Mouse (Mus musculus): Measurements from ENCODE around the gene Sipa1l1.

The Sipa1l1 gene

DNA sequence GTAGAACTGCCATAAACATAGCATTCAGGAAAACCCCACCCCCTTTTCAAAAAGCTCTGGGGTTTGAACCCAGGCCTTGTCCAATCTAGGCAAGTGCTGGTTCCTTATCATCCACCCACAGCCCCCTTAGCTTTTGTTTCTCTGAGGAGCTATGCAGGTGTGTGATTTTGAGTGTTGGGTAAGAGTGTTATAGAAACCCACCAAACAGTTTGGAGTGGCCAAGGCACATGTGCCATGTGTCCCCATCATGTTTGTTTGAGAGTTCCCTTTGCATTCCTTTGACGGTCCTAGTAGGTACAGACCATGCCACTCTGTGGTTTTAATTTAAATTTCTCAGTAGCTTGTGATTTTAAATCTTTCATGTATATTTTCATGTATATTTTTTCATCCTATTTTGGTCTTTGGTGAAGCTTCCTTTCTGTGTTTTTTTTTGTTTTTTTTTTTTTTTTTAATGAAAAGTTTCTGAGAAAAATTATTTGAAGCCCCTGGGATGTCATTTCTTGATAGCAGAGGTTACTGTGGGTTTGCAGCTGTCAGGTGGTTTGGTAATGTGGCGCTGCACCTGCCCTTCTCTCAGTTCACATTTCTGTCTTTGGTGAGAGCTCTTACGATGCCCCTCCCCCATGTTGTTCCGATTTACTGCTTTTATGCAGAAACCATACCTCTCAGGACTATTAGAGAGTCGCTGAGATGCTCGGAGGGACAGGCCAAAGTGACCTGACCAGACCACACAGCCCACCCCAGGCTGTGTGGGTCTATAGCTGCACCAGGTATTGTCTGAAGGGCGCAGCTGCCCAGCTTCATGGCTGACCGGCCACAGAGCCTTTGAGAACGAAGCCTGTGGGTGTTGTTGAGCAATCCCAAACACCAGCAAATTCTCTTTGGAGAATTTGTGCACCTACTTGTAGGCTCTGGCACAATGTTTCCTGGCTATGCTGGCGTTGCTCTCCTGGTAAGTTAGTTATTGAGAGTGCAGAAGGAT is 126.1 kb downstream of the Sipa1l1 start:
- DNase-seq (ENCODE audit: extremely low spot score): no peak

- DNase-seq (ENCODE audit: extremely low spot score): no peak
Observed at GRCm38 (mm10) chr12:82296276-82296675, 127.2 kb downstream of the Sipa1l1 start.

GRCm38 (mm10) chr12:82297196-82297595 is 128.1 kb downstream of the Sipa1l1 start:
- DNase-seq (ENCODE audit: extremely low spot score): no peak

DNA sequence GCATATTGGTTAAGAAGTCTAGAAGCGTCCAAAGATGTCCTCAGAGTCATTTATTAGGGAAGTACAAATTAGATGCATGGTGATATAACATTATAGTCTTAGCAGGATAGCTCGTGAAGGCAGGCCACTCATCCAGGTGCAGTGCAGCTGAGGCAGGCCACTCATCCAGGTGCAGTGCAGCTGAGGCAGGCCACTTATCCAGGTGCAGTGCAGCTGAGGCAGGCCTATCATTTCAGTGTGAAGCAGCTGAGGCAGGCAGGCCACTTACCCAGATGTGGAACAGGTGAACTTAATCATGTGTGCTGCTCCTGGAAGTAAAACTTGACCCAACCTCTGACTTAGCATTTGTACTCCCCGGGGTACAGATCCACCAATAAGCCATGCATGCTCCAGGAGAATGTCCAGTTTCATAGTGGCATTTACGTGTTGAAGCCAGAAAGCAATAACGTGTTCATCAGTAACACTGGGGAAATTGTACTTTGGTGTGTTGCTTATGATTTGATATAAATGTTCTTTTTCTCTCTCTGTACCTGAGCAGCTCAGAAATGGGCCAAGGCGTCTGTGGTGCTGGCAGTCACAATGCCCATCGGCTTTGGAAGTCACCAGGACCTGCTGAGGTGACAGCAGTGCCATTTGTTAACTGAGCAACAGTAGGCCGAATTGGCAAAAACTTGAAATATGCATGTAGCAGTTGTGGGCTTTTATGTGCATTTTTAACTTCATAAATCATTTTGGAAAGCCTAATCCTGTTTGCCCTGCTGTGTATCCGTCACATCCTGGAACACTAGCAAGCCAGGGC is 129.7 kb downstream of the Sipa1l1 start:
- no peak for DNase-seq (ENCODE audit: extremely low spot score)

DNA sequence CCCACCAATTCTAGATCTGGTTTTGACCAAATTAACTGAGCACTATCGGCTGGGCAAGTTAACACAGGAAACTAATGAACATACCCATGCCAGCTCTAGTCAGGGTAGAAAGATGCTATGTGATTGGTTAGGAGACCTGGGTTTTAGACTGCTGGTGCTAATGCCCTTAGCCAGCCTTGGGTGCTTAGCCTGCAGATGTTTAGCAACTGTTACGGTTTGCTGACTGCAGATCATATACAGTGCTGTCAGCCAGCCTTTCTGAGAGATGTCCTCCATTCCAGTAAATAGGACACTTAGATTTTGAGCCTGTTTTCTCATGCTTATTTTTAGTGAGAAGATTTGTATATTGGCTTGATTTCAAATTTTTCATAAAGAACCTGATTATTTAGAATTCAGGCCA is 135.0 kb downstream of the Sipa1l1 start:
- no peak for DNase-seq (ENCODE audit: extremely low spot score)

GRCm38 (mm10) chr12:82306035-82306434 is 136.9 kb downstream of the Sipa1l1 start:
- DNase-seq (ENCODE audit: extremely low spot score): no peak

DNA sequence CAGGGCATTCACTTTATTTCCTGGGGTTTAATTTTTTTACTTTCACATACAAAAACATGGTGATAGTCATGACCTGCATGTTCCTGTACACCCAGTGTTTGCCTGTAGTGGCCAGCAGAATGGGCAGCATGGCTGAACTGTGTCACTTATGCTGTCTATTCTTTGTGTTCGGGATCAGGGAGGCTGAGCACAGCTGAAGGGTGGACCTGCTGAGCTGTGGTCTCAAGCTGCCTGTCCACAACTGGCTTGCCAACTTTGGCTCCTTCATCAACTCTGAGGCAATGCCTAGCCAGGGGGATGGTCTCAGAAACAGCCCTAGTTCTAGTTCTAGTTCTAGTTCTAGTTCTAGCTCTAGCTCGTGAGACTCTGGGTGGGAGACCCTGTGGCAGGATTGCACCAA is 142.5 kb downstream of the Sipa1l1 start:
- DNase-seq (ENCODE audit: extremely low spot score): no peak

DNA sequence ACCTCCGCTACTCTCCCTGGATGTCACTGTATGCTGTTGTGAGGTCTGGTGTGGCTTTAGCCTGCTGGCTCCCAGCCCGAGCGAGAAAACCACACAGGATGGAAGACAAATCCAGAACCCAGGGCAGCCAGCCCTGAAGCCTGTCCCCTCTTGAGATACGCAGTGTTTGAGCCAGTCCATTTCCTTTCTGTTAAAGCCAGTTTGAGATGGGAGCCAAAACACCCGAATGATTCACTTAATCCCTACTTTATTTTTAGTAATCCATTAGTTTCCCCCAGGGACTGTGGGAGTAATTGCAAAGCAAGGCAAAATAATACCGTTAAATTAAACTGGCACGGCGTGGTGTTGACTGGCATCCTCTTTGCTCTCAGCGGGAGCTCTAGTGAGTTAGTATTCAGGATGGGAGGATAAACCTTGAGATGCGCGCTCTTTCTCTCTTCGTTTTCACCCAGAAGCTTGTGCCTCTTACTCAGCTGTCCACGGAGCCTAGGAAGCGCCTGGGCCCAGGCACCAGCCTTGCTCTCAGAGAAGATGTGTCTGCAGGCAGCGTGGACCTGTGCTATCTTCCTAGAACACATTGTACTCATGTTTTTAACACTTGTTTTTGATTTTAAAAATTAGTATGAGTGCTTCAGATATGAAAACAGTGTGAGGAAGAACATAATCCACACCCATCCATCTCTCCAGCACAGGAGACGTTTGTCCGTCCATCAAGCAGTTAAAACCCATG is 143.1 kb downstream of the Sipa1l1 start:
- no peak for DNase-seq (ENCODE audit: extremely low spot score)

- DNase-seq (ENCODE audit: extremely low spot score): no peak
Observed at GRCm38 (mm10) chr12:82313091-82313490, 144.0 kb downstream of the Sipa1l1 start.

DNA sequence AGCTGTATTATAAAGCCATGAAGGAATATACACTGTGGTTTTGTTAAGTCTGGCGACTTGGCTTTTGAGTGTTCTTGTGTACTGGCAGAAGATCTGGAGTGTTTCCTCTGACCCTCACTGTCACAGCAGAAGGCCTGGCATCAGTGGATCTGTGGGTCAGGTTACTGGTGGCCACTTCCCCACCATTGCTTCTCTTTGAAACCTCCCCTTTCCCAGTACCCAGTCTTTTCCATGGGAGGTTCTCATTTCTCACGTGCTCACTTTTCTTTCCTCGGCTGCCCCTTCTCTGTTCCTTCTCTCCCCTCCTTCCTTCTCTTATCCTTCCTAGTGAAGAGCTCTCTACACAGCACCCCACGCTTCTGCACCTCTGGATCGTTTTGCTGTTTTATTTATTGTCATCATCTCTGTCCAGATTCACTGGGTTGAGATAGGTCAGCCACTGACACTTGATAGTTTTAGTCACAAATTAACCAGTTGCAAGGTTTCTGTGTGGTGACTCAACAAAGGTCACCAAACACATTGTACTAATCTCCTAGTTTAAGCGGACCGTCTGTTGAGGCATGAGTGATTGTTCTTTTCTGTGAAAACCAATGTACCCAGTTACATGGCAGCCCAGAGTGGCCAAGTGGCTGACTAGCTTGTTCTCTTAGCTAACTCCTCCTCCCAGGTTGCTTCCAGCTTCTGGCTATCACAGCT is 150.5 kb downstream of the Sipa1l1 start:
- DNase-seq (ENCODE audit: extremely low spot score): no peak

- DNase-seq (ENCODE audit: extremely low spot score): no peak
Observed at GRCm38 (mm10) chr12:82320204-82320603, 151.1 kb downstream of the Sipa1l1 start.

DNA sequence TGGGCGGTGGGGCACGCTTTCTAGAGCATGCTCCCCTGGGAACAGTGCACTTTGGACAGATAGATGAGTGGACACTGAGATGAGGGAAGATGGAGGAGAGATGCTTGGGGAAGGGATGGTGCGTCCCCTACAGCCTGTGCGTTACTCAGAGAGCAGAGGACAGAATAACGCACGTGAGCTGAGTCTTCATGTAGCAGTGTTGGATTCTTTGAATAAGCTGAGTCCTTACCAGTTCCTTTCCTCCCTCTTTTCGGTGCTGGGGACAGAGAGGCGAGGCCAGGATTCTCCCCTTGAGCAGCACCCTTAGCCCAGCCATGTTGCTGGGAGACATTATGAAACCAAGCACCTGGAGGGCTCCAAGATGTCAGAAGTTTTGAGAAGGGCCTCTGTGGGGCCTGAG is 152.3 kb downstream of the Sipa1l1 start:
- no peak for DNase-seq (ENCODE audit: extremely low spot score)

GRCm38 (mm10) chr12:82321855-82322254 is 152.7 kb downstream of the Sipa1l1 start:
- DNase-seq (ENCODE audit: extremely low spot score): no peak

- no peak for DNase-seq (ENCODE audit: extremely low spot score)
Observed at GRCm38 (mm10) chr12:82322759-82323451, 153.8 kb downstream of the Sipa1l1 start.

DNA sequence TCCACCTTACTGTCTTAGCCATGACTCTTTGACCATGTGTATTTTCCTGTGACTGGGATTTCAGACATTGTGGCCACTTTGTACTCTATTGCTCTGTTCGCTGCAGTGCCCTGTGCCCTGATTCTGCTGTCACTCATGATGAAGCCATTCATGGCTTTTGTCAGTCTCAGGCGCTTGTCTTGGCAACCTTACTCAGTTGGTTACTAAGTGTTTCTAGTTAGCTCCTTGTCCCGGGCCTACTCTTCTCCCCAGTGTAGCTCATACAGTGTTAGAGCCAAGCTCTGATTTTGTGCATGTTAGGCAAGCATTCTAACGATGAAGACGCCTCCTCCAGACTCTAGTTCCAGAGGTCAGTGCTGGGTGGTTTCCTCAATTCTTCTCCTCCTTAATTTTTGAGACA is 155.5 kb downstream of the Sipa1l1 start:
- DNase-seq (ENCODE audit: extremely low spot score): no peak

- DNase-seq (ENCODE audit: extremely low spot score): no peak
Observed at GRCm38 (mm10) chr12:82325502-82325901, 156.4 kb downstream of the Sipa1l1 start.

DNA sequence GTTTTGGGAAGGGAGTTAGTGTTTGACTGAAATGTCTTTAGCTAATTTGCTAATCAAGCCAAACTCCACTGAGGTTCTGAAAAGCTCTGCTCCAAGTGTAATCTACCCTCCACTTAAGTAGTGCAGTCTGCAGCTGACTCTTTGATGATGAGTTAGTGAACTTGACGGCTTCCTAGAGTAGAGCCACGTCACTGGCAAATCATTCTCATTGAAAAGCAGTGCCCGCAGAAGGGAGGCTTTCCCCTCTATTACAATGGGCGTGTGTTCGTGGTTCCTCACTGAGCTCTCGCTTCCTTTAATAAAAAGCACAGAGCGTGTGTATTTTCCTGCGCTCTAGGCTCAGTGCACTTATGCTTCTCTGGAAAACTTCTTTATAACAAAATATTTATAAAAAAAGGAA is 157.3 kb downstream of the Sipa1l1 start:
- DNase-seq (ENCODE audit: extremely low spot score): no peak

- no peak for DNase-seq (ENCODE audit: extremely low spot score)
Observed at GRCm38 (mm10) chr12:82328112-82328511, 159.0 kb downstream of the Sipa1l1 start.

DNA sequence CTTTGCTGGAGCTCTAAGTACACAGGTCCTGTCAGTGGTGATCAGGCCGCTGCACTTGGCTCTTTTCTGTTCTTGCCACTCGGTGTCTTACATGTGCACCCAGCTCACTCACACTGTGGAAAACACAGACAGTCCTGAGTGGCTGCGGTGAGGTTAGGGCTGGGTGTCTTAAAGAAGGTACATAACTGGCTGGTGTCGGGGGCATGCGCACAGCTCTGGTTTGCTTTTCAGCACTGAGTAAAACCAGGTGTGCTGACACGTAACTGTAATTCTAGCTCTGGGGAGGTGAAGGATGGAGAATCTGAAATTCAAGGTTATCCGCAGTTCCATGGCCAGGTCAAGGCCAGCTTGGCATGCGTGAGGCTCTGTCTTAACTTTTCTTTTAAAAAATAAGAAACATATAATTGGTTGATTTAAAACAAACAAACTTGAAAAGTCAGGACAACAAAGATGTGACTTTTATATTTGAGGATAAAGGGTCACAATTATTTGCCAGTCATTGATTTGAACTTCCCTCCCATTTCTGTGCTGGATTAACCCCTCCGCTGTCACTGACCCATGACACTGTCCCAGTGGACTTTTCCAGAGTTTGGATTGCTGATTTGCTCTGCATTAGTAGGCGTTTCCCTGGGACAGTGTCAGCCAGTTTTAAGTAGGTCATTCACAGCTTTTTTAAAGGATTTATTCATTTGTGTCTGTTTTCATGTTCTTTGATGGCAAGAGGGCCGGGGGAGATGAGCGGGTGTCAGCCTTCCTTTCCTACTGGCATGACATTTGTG is 163.9 kb downstream of the Sipa1l1 start:
- DNase-seq (ENCODE audit: extremely low spot score): no peak

GRCm38 (mm10) chr12:82333999-82334398 is 164.9 kb downstream of the Sipa1l1 start:
- no peak for DNase-seq (ENCODE audit: extremely low spot score)
